Mouse (Mus musculus) midbrain, embryonic 12.5 days (tissue): ENCODE measurements around the gene E130114P18Rik. TPM values are rescaled to one million over a fixed set of nuclear protein-coding genes. Genes with fewer than 3 reads are reported as not detected.

Experiments used
- ATAC-seq: fragments of 200-750 bp; cut with Nextera tagmentation; 2 replicates; pipeline ENCODE4 v1.8.0; 2017; ENCODE audit warnings: low read depth, moderate TSS enrichment, moderate library complexity; ENCODE audit not compliant: low FRiP score
- H3K27ac ChIP-seq: fragments of 300-500 bp; sonication (generic); replicated peaks from 2 replicates; pipeline ENCODE4 v1.5.1; 2016; ENCODE audit warnings: mild to moderate bottlenecking
- H3K27me3 ChIP-seq: fragments of 300-500 bp; sonication (generic); 2 replicates; pipeline ENCODE4 v1.6.1; 2016; ENCODE audit warnings: mild to moderate bottlenecking
- H3K36me3 ChIP-seq: fragments of 300-500 bp; sonication (generic); 2 replicates; pipeline ENCODE4 v1.6.1; 2016
- H3K4me1 ChIP-seq: fragments of 300-500 bp; sonication (generic); 2 replicates; pipeline ENCODE4 v1.6.1; 2016
- H3K4me2 ChIP-seq: fragments of 300-500 bp; sonication (generic); replicated peaks from 2 replicates; pipeline ENCODE4 v1.6.1; 2016; ENCODE audit warnings: mild to moderate bottlenecking, moderate library complexity
- H3K4me3 ChIP-seq: fragments of 300-500 bp; sonication (generic); 2 replicates; pipeline ENCODE4 v1.5.1; 2016; ENCODE audit warnings: mild to moderate bottlenecking
- H3K9ac ChIP-seq: fragments of 300-500 bp; sonication (generic); replicated peaks from 2 replicates; pipeline ENCODE4 v1.6.1; 2016; ENCODE audit warnings: mild to moderate bottlenecking, moderate library complexity
- H3K9me3 ChIP-seq: fragments of 300-500 bp; sonication (generic); 2 replicates; pipeline ENCODE4 v1.6.1; 2016; ENCODE audit warnings: mild to moderate bottlenecking
- WGBS: fragments of 180-500 bp; shearing (Covaris S2); methylation state at CpG from one replicate; pipeline ENCODE4 v1.1.7; 2016; 5-methylcytosine and 5-hydroxymethylcytosine counted together
- polyA plus RNA-seq: library from polyadenylated mRNA; unstranded; fragments of >200 nt; fragmentation: Nextera tagmentation; extraction: Ambion mirVana; gene quantifications from 2 replicates; pipeline ENCODE4 v1.2.1, GENCODE M21; 2016

Gene E130114P18Rik
- polyA plus RNA-seq, 1 experiment from 2014 or later = 11.5 TPM

DNA sequence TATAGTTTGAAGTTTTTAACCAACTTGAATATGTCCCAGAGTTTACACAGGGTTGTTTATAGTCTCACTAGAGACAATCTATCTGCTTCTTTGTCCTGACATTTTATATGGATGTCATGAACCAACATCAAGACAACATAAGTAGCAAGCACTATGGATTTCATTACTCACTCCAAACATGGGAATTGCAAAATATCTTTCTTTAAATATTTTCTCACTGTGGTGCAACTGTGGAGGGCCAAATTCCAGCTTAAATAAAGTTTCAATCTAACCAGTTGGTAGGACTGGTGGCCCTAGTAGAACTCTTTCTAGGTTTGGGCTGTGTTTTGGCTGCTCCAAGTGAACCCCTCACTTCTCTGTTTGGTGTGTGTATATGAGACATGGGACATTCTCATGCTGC, 38.1 kb upstream of the E130114P18Rik start:
- peaks cover 7% of the 10 kb centered on the region for H3K27me3 ChIP-seq
- no peaks in the 10 kb centered on the region for H3K36me3 ChIP-seq
- no peak for ATAC-seq
- no peak overlapping the region for H3K4me3 ChIP-seq
- H3K4me1 ChIP-seq = peaks cover 5% of the 10 kb centered on the region; the same call in 1 of the 2 replicates
- H3K27ac ChIP-seq = no peak overlapping the region
- H3K4me2 ChIP-seq = no peak overlapping the region
- H3K9me3 ChIP-seq = no peaks in the 10 kb centered on the region
- no peak overlapping the region for H3K9ac ChIP-seq

DNA sequence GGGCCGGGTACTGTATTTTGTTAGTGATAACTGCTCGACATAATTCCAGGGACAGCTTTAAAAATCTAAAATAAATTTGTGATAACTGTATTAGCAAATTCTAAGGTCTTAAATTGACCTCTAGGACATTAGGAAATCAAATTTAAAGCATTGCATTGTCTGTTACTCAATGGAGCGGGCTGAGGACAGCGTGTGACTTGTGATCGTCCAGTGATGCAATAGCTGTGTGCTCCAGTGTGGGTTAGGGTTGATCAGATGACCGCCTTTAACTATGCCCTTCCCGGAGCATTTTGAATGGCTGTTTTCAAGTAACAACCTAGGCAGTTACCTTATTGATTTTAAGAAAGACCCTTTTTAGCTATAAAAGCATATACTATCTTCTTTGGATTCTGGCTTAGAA, 36.6 kb upstream of the E130114P18Rik start:
- WGBS = 91% methylated on average over 7 of the region's 7 CpGs

DNA sequence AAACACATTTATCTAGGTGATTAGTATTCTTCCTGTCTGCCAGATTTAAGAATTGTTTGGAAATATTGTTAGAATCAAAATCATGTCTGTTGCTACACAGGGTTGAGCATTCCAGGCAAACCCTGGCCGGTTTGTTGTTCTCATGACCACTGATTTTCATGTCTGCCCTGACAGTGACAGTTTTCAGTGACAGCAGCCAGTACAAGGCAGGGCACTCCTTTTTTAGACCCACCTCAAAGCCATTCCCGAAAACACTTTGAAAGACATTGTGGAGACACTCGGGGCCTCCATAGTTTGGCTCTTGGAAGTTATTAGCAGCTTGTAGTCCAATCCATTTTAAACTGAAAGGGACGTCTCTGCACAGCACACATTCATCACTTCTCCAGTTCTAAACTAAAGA, 36.1 kb upstream of the E130114P18Rik start:
- peaks cover 8% of the 10 kb centered on the region; the same call in 1 of the 2 replicates for H3K4me1 ChIP-seq
- no peak overlapping the region for H3K4me3 ChIP-seq
- H3K27ac ChIP-seq = no peak overlapping the region
- WGBS = 81% methylated on average over 4 of the region's 4 CpGs
- H3K9me3 ChIP-seq = no peaks in the 10 kb centered on the region
- no peaks in the 10 kb centered on the region for H3K36me3 ChIP-seq
- no peak overlapping the region for H3K9ac ChIP-seq
- ATAC-seq = no peak
- no peak overlapping the region for H3K4me2 ChIP-seq
- peaks cover 9% of the 10 kb centered on the region for H3K27me3 ChIP-seq

More for the DNA sequence above, 36.6 kb upstream of the E130114P18Rik start:
- no peaks in the 10 kb centered on the region for H3K36me3 ChIP-seq
- H3K4me2 ChIP-seq = no peak overlapping the region
- H3K4me1 ChIP-seq = peaks cover 7% of the 10 kb centered on the region; the same call in 1 of the 2 replicates
- no peak overlapping the region for H3K4me3 ChIP-seq
- no peak overlapping the region for H3K9ac ChIP-seq
- no peaks in the 10 kb centered on the region for H3K9me3 ChIP-seq
- ATAC-seq = no peak
- peaks cover 3% of the 10 kb centered on the region for H3K27me3 ChIP-seq
- H3K27ac ChIP-seq = no peak overlapping the region

DNA sequence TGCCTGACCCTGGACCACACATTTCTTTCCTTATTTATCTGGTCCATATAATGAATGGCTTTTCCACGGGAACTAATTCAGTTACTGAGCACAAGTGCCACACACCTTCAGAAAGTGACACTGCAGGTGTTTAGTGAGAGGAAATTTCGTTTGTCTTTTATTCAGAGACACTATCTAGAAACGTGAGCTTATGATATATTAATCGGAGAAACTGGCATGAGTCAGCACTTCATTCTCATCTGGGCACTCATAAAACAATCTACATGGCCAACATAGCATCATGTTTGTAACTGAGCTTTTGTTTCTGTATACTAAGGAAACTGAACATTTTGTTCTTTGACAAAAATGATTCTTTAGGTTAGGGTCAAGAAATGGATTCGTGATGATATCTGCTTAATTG, 35.2 kb upstream of the E130114P18Rik start:
- H3K4me1 ChIP-seq = peaks cover 7% of the 10 kb centered on the region; the same call in 1 of the 2 replicates
- H3K4me2 ChIP-seq = no peak overlapping the region
- H3K27me3 ChIP-seq = peaks cover 13% of the 10 kb centered on the region
- H3K9me3 ChIP-seq = no peaks in the 10 kb centered on the region
- H3K27ac ChIP-seq = no peak overlapping the region
- H3K36me3 ChIP-seq = no peaks in the 10 kb centered on the region
- no peak overlapping the region for H3K4me3 ChIP-seq
- no peak for ATAC-seq
- WGBS = 88% methylated on average over 5 of the region's 5 CpGs
- H3K9ac ChIP-seq = no peak overlapping the region

DNA sequence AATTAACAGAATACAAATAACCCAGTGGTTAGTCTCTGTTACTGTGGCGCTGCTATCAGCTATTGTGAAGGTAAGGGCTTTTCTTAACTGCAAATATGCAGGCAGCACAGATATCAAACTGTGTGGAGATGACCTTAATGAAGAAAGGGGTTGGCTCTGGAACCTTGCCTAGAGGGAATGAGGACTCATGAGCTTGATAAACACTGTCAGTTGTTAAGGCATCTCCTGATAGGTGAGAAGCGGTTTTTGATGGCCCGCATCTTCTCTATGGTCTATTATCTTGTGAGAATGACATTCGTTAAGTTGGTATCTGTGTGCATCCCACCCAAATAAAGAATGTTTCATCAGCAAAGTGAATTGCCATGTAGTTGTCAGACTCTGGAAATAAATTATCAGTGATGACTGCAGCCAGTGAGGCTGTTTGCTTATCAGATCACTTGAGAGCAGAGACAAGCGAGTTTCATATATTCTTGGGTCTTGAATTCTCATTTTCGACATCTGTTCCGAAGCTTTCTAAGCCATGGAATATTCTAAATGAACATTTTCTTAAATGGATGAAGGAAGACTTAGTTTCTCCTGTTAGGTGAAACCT, 32.6 kb upstream of the E130114P18Rik start:
- Histone ChIP-seq H3K27me3 (peaks cover 13% of the 10 kb centered on the region), H3K4me3 (no peak overlapping the region), H3K4me2 (no peak overlapping the region), H3K9me3 (no peaks in the 10 kb centered on the region), H3K9ac (no peak overlapping the region), H3K4me1 (peaks cover 20% of the 10 kb centered on the region), H3K27ac (no peak overlapping the region), H3K36me3 (no peaks in the 10 kb centered on the region)
- WGBS = 85% methylated on average over 7 of the region's 7 CpGs
- no peak for ATAC-seq

DNA sequence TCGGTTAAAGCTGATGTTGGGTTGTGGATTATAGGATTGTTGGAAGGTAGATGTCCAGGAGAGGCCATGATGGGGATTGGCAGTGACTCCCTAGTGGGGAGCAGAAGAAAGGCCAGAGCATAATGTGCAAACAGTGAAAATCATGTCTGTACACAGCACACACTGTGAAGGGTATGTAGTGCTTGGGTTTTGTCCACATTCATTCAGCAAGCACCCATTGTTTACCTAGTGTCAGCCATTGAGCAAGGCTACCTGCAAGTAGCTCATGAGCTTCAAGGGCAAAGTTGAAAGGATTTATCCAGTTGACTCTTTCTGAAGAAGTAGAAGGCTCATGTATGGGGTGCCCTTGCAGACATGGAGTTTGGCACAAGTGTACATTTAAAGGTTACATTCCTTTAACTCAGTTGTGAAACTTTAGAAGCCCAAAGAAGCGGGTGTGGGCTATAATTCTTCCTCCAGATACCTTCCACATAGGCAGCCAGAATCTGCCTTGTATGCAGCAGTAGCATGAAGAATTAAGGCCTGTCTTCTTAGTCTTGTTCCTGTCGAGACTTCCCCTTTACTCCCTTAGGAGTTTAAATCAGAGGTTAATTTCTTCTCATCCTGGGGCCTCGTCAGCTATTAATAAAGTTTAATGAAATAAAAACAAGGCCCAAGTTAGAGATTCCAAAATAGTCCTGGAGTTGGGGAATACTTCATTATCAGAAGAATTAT, 31.9 kb upstream of the E130114P18Rik start:
- H3K9me3 ChIP-seq = no peaks in the 10 kb centered on the region

DNA sequence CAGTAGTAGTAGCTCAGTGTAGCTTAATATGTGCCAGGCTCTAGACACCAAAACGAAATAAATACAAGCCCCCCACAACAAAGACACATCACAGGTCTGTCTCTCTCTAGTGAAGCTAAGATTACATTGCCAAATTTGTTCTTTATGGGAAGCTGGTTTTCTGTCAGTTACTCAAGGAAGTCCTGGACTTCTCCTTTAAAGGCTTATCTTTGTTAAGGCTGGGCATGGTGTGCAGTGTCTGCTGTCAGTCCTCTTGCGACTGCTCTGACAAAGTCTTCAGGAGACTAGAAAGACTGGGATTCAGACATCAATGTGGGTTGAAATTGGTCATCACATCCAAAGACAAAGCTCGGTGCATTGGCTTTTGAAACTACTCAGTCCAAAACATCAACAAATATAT, 31.0 kb upstream of the E130114P18Rik start:
- H3K9ac ChIP-seq = no peak overlapping the region
- peaks cover 13% of the 10 kb centered on the region for H3K27me3 ChIP-seq
- H3K4me2 ChIP-seq = no peak overlapping the region
- H3K9me3 ChIP-seq = no peaks in the 10 kb centered on the region
- 91% methylated on average over 3 of the region's 3 CpGs for WGBS
- peaks cover 26% of the 10 kb centered on the region for H3K4me1 ChIP-seq
- no peak for ATAC-seq
- H3K27ac ChIP-seq = no peak overlapping the region
- no peak overlapping the region for H3K4me3 ChIP-seq
- H3K36me3 ChIP-seq = no peaks in the 10 kb centered on the region

More for the DNA sequence above, 31.9 kb upstream of the E130114P18Rik start:
- ATAC-seq = no peak
- H3K4me1 ChIP-seq = peaks cover 23% of the 10 kb centered on the region
- WGBS = 84% methylated on average over 4 of the region's 4 CpGs
- H3K9ac ChIP-seq = no peak overlapping the region
- H3K36me3 ChIP-seq = no peaks in the 10 kb centered on the region
- H3K4me3 ChIP-seq = no peak overlapping the region
- H3K4me2 ChIP-seq = no peak overlapping the region
- H3K27ac ChIP-seq = no peak overlapping the region
- H3K27me3 ChIP-seq = peaks cover 13% of the 10 kb centered on the region

DNA sequence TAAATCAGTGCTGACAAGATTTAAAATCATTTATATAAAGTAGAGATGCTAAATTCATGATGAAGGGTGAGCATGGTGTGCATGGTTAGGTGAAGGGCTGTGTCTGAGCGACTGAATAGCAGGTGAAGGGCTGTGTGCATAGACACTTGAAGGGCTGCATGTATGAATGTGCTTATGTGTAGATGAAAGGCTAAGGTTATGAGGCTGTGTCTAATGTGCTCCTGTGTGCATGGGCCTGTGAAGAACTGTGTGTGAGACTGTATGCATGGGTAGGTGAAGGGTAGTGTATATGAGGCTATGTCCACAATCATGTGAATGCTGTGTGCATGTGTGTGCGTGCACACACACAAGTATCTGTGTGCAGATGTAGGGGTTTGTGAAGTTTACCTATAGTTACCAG, 29.0 kb upstream of the E130114P18Rik start:
- no peak overlapping the region for H3K9ac ChIP-seq
- H3K27me3 ChIP-seq = peaks cover 13% of the 10 kb centered on the region
- H3K36me3 ChIP-seq = peaks cover 7% of the 10 kb centered on the region
- H3K27ac ChIP-seq = no peak overlapping the region
- no peak overlapping the region for H3K4me2 ChIP-seq
- ATAC-seq = peak; percentile 63
- peaks cover 9% of the 10 kb centered on the region; the same call in 1 of the 2 replicates for H3K9me3 ChIP-seq
- whole genome bisulfite sequencing = 89% methylated on average over 2 of the region's 2 CpGs
- H3K4me1 ChIP-seq = peaks cover 31% of the 10 kb centered on the region
- H3K4me3 ChIP-seq = no peak overlapping the region

DNA sequence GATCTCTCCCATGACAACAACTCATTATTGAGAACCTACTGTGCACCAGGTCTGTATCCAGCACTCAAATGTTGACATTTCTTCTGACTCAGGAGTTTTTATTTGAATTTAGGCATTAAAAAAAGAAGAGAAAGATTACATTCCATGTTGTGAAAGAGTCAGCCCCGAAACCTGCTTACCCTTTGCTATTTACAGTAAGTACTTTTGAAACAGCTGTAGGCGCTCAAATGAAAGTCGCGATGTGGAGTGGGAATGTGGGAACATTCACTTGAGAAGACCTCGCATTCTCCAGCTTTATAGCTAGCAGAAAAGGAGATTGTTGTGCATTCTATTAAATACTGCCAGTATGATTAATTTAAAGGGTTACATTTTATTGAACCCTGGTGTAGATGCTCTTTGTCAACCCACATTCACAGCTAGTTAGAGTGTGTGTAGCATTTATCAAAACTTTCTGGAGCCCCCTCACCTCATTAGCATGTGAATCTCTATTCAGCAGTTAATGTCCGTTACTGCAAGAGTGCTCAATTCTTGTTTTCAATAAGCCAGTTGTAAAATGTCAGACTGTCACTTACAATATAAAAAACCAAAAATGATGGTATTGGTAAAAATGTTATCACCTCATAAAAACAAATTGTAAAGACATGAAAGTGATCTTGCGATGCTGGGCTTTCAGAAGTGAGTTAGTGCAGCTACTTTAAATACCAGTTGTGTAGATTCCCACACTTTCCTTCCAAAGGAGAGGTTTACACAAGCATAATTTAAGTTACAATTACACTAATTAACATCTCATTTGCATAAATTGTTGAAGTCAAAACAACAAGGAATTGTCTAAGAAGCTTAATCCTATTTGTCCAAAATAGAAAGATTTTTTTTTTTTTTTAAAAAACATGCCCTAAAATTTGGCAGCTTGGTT, 28.3 kb upstream of the E130114P18Rik start:
- H3K36me3 ChIP-seq = peaks cover 7% of the 10 kb centered on the region
- peaks cover 13% of the 10 kb centered on the region for H3K27me3 ChIP-seq
- no peak overlapping the region for H3K27ac ChIP-seq
- H3K4me2 ChIP-seq = no peak overlapping the region
- H3K4me3 ChIP-seq = no peak overlapping the region
- ATAC-seq = peak; percentile 89
- 49% methylated on average over 7 of the region's 7 CpGs for WGBS
- H3K9me3 ChIP-seq = peaks cover 9% of the 10 kb centered on the region; the same call in 1 of the 2 replicates
- no peak overlapping the region for H3K9ac ChIP-seq
- peaks cover 31% of the 10 kb centered on the region for H3K4me1 ChIP-seq

DNA sequence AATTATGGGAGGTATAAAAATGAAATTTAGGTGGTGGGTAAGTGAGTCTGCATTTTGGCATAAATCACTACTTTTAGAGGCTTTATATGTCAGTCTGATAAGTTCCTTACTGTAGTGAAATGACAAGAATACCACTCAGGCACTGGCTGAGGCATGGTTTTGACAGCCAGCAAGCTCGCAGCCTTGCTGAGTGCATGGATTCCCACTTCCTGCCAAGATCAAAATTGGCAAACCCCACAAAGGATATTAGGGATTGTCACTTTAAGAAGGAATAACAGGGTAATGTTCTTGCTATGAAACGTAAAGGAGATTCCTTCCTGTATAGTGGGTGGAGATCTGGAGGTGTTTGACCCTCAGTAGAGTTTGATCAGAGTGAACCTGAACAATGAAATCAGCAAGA, 27.4 kb upstream of the E130114P18Rik start:
- H3K27ac ChIP-seq = no peak overlapping the region; the same call in 1 of the 2 replicates
- no peak overlapping the region for H3K4me3 ChIP-seq
- H3K9me3 ChIP-seq = peaks cover 9% of the 10 kb centered on the region; the same call in 1 of the 2 replicates
- peaks cover 31% of the 10 kb centered on the region for H3K4me1 ChIP-seq
- no peak for ATAC-seq
- peaks cover 13% of the 10 kb centered on the region for H3K27me3 ChIP-seq
- H3K36me3 ChIP-seq = peaks cover 7% of the 10 kb centered on the region
- 75% methylated on average over 2 of the region's 2 CpGs for WGBS
- no peak overlapping the region for H3K4me2 ChIP-seq
- H3K9ac ChIP-seq = no peak overlapping the region

DNA sequence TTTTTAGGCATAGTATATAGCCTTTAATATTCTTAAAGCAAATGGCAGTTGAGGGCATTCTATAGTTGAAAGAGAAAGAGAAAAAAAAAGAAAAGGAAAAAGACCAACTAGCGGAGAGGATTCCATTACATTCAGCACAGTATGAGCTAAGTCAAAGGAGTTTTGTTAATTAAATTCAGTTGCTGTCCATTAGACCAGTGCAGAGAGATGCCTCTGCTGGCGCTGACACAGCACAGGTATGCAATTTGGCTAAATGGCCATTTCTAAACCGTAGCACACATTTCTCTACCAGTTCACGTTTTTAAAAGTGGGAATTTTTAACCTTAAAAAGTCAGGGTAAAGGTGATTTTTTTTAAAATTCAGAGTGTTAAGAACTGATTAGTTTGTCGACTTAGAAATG, 26.8 kb upstream of the E130114P18Rik start:
- H3K36me3 ChIP-seq = peaks cover 7% of the 10 kb centered on the region
- H3K4me3 ChIP-seq = no peak overlapping the region
- peaks cover 11% of the 10 kb centered on the region for H3K27me3 ChIP-seq
- peaks cover 9% of the 10 kb centered on the region; the same call in 1 of the 2 replicates for H3K9me3 ChIP-seq
- ATAC-seq = no peak
- no peak overlapping the region for H3K27ac ChIP-seq
- WGBS = 74% methylated on average over 5 of the region's 5 CpGs
- no peak overlapping the region for H3K9ac ChIP-seq
- H3K4me2 ChIP-seq = no peak overlapping the region
- H3K4me1 ChIP-seq = peaks cover 30% of the 10 kb centered on the region

DNA sequence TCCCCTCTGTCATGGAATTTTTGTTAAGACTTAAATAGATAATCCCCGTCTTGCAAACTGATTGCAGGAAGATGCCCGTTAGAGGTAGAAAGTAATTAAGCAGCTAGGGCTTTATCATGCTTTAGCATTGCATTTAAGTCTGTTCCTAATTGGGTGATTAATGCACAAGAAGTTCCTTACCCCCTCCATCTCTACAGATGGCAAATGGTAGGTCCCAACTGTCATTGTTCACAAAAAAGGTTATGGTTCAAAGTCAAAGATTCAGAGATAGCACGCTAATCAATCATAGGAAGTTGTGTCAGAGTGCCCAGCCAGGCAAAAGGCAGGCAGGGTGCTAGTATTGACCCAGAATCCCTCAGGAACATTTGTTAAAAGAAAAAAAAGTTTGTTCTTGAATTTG, 25.9 kb upstream of the E130114P18Rik start:
- peaks cover 3% of the 10 kb centered on the region; the same call in 1 of the 2 replicates for H3K27me3 ChIP-seq
- H3K27ac ChIP-seq = no peak overlapping the region
- H3K9me3 ChIP-seq = peaks cover 9% of the 10 kb centered on the region; the same call in 1 of the 2 replicates
- WGBS = 73% methylated on average over 3 of the region's 3 CpGs
- H3K4me2 ChIP-seq = no peak overlapping the region
- peaks cover 24% of the 10 kb centered on the region for H3K4me1 ChIP-seq
- peaks cover 7% of the 10 kb centered on the region for H3K36me3 ChIP-seq
- no peak for ATAC-seq
- no peak overlapping the region for H3K4me3 ChIP-seq
- no peak overlapping the region for H3K9ac ChIP-seq
